Mouse (Mus musculus) thymus, adult 2 months (tissue): ENCODE data around the gene Hmga2.

ENCODE experiments used
- CTCF ChIP-seq: fragments of 200-500 bp; IDR thresholded peaks from 2 replicates; pipeline ENCODE4 v1.5.1; 2012; ENCODE audit warnings: mild to moderate bottlenecking, control low read depth, low read length, moderate library complexity, borderline replicate concordance; ENCODE audit not compliant: control insufficient read depth, poor library complexity, insufficient read depth; ENCODE audit errors: extremely low read depth
- POLR2A ChIP-seq: fragments of 200-500 bp; IDR thresholded peaks from 2 replicates; pipeline ENCODE4 v1.6.1; 2012; ENCODE audit warnings: mild to moderate bottlenecking, low read length, control low read depth, moderate library complexity; ENCODE audit not compliant: control insufficient read depth, poor library complexity, insufficient read depth; ENCODE audit errors: extremely low read depth

- TF ChIP-seq CTCF, result no peak
- TF ChIP-seq POLR2A, result no peak
Measured at GRCm38 (mm10) chr10:120319614-120320013, 156.7 kb downstream of the Hmga2 start.
